Mouse (Mus musculus) stomach, embryonic 14.5 days (tissue): ENCODE results near the gene Mms19. TPM values are rescaled to one million over a fixed set of nuclear protein-coding genes. Genes with fewer than 3 reads are reported as not detected.

ENCODE experiments used
- ATAC-seq: fragments of 200-750 bp; cut with Nextera tagmentation; 2 replicates; pipeline ENCODE4 v1.8.0; 2017; ENCODE audit warnings: low read depth, moderate TSS enrichment; ENCODE audit not compliant: insufficient number of reproducible peaks, insufficient read depth, low FRiP score
- H3K27ac ChIP-seq: fragments of 300-500 bp; sonication (generic); 2 replicates; pipeline ENCODE4 v1.5.1; 2014; ENCODE audit warnings: mild to moderate bottlenecking, low read length, moderate library complexity, mixed read lengths
- H3K27me3 ChIP-seq: fragments of 300-500 bp; sonication (generic); 2 replicates; pipeline ENCODE4 v1.6.1; 2014; ENCODE audit warnings: low read length, control low read depth, mixed read lengths; ENCODE audit not compliant: control insufficient read depth, insufficient read depth
- H3K36me3 ChIP-seq: fragments of 300-500 bp; sonication (generic); 2 replicates; pipeline ENCODE4 v1.6.1; 2014; ENCODE audit warnings: mild to moderate bottlenecking, control low read depth, low read length, moderate library complexity, mixed read lengths; ENCODE audit not compliant: control insufficient read depth, insufficient read depth
- H3K4me1 ChIP-seq: fragments of 300-500 bp; sonication (generic); 2 replicates; pipeline ENCODE4 v1.6.1; 2014; ENCODE audit warnings: low read length, control low read depth, mixed read lengths; ENCODE audit not compliant: control insufficient read depth, insufficient read depth
- H3K4me2 ChIP-seq: fragments of 300-500 bp; sonication (generic); replicated peaks from 2 replicates; pipeline ENCODE4 v1.6.1; 2014; ENCODE audit warnings: low read depth, low read length, control low read depth
- H3K4me3 ChIP-seq: fragments of 300-500 bp; sonication (generic); 2 replicates; pipeline ENCODE4 v1.5.1; 2014; ENCODE audit warnings: low read depth, low read length, control low read depth
- H3K9ac ChIP-seq: fragments of 300-500 bp; sonication (generic); replicated peaks from 2 replicates; pipeline ENCODE4 v1.6.1; 2014; ENCODE audit warnings: low read depth, mild to moderate bottlenecking, control low read depth, low read length, moderate library complexity, mixed read lengths
- H3K9me3 ChIP-seq: fragments of 300-500 bp; sonication (generic); 2 replicates; pipeline ENCODE4 v1.6.1; 2016; ENCODE audit warnings: low read depth, low read length, control low read depth; ENCODE audit not compliant: control insufficient read depth
- WGBS: fragments of 180-500 bp; shearing (Covaris S2); extraction: QIAGEN DNeasy Blood & Tissue Kit; methylation state at CpG from one replicate; pipeline ENCODE4 v1.1.7; 2014; 5-methylcytosine and 5-hydroxymethylcytosine counted together
- polyA plus RNA-seq: library from polyadenylated mRNA; unstranded; fragments of >200 nt; fragmentation: Nextera tagmentation; extraction: Ambion mirVana; gene quantifications from 2 replicates; pipeline ENCODE4 v1.2.1, GENCODE M21; 2014

The Mms19 gene
- polyA plus RNA-seq, 1 experiment from 2014 or later = 37.6 TPM

- 69% methylated on average over 2 of the region's 2 CpGs for WGBS
- H3K27ac ChIP-seq = no peak overlapping the region
- no peak overlapping the region for H3K9ac ChIP-seq
- H3K9me3 ChIP-seq = no peaks in the 10 kb centered on the region
- peaks cover 17% of the 10 kb centered on the region; the same call in 1 of the 2 replicates for H3K4me1 ChIP-seq
- no peaks in the 10 kb centered on the region for H3K27me3 ChIP-seq
- no peak overlapping the region for H3K4me3 ChIP-seq
- ATAC-seq = no peak
- H3K36me3 ChIP-seq = no peaks in the 10 kb centered on the region
- H3K4me2 ChIP-seq = no peak overlapping the region
These were observed 12.0 kb upstream of the Mms19 start for GRCm38 (mm10) chr19:41992971-41993370.

GRCm38 (mm10) chr19:41991926-41992477 is 11.0 kb upstream of the Mms19 start:
- Histone ChIP-seq H3K4me3 (no peak overlapping the region), H3K9me3 (no peaks in the 10 kb centered on the region), H3K27ac (no peak overlapping the region), H3K4me2 (no peak overlapping the region), H3K9ac (no peak overlapping the region), H3K27me3 (no peaks in the 10 kb centered on the region), H3K4me1 (peaks cover 14% of the 10 kb centered on the region; the same call in 1 of the 2 replicates), H3K36me3 (no peaks in the 10 kb centered on the region)
- ATAC-seq = no peak
- WGBS = 47% methylated on average over 6 of the region's 6 CpGs

- no peak overlapping the region for H3K27ac ChIP-seq
- H3K4me1 ChIP-seq = peaks cover 14% of the 10 kb centered on the region; the same call in 1 of the 2 replicates
- H3K36me3 ChIP-seq = no peaks in the 10 kb centered on the region
- no peak overlapping the region for H3K9ac ChIP-seq
- no peak overlapping the region for H3K4me3 ChIP-seq
- ATAC-seq = no peak
- H3K27me3 ChIP-seq = no peaks in the 10 kb centered on the region
- H3K4me2 ChIP-seq = no peak overlapping the region
- WGBS = 79% methylated on average over 6 of the region's 6 CpGs
- no peaks in the 10 kb centered on the region for H3K9me3 ChIP-seq
These were observed 8.9 kb upstream of the Mms19 start for GRCm38 (mm10) chr19:41989810-41990209.

DNA sequence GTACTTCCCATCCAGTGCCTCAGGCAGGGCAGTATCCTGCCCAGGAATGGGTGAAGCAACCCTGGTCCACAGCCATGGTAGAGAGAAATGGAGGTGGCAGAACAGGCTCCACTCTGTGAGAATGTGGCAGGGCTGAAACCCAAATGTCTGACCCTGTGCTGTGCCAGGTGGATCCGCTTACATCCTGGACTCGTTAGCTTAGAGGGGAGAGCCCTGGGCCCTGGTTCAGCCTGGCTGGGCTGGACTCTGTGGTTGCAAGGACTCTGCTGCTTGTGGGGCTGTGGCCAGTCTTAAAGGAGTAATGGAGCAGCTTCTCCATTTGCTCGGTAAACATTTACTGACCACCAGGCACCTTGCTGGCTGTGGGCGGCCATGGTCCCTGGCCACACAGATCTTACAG is 6.2 kb upstream of the Mms19 start:
- no peak overlapping the region for H3K27ac ChIP-seq
- WGBS = 74% methylated on average over 4 of the region's 4 CpGs
- no peaks in the 10 kb centered on the region for H3K9me3 ChIP-seq
- ATAC-seq = no peak
- no peak overlapping the region for H3K9ac ChIP-seq
- H3K4me2 ChIP-seq = no peak overlapping the region
- H3K4me1 ChIP-seq = peaks cover 5% of the 10 kb centered on the region; the same call in 1 of the 2 replicates
- no peaks in the 10 kb centered on the region for H3K27me3 ChIP-seq
- H3K36me3 ChIP-seq = no peaks in the 10 kb centered on the region
- H3K4me3 ChIP-seq = no peak overlapping the region

GRCm38 (mm10) chr19:41985994-41986393 is 5.0 kb upstream of the Mms19 start:
- no peak overlapping the region for H3K27ac ChIP-seq
- 90% methylated on average over 5 of the region's 5 CpGs for WGBS
- no peak for ATAC-seq
- H3K4me2 ChIP-seq = no peak overlapping the region
- no peak overlapping the region for H3K4me3 ChIP-seq
- H3K27me3 ChIP-seq = no peaks in the 10 kb centered on the region
- H3K36me3 ChIP-seq = no peaks in the 10 kb centered on the region
- no peak overlapping the region for H3K9ac ChIP-seq
- peaks cover 5% of the 10 kb centered on the region; the same call in 1 of the 2 replicates for H3K4me1 ChIP-seq
- H3K9me3 ChIP-seq = no peaks in the 10 kb centered on the region

DNA sequence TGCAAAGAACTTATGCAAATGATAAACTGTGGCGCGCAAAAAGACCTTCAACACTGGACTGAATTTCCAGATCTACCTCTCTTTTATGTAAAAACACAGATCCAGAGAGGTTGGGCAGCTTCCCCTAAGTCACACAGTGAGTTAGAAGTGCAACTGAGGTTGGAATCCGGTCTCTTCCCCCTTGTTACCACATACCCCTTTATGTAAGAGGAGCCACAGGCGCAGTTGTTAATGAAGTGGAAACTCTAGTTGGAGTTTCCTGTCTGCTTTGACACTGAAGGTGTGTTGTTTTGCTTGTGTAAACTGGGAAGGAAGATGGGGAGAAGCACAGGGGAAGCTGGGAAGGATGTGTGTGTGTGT is 1.8 kb upstream of the Mms19 start:
- no peak overlapping the region for H3K27ac ChIP-seq
- H3K9me3 ChIP-seq = no peaks in the 10 kb centered on the region
- H3K36me3 ChIP-seq = no peaks in the 10 kb centered on the region
- peaks cover 5% of the 10 kb centered on the region; the same call in 1 of the 2 replicates for H3K4me1 ChIP-seq
- H3K27me3 ChIP-seq = no peaks in the 10 kb centered on the region
- peak overlapping the region; percentile 83 for H3K9ac ChIP-seq
- ATAC-seq = no peak
- peak overlapping the region; percentile 67 for H3K4me2 ChIP-seq
- peak overlapping the region; percentile 83 for H3K4me3 ChIP-seq
- WGBS = 9% methylated on average over 4 of the region's 4 CpGs

DNA sequence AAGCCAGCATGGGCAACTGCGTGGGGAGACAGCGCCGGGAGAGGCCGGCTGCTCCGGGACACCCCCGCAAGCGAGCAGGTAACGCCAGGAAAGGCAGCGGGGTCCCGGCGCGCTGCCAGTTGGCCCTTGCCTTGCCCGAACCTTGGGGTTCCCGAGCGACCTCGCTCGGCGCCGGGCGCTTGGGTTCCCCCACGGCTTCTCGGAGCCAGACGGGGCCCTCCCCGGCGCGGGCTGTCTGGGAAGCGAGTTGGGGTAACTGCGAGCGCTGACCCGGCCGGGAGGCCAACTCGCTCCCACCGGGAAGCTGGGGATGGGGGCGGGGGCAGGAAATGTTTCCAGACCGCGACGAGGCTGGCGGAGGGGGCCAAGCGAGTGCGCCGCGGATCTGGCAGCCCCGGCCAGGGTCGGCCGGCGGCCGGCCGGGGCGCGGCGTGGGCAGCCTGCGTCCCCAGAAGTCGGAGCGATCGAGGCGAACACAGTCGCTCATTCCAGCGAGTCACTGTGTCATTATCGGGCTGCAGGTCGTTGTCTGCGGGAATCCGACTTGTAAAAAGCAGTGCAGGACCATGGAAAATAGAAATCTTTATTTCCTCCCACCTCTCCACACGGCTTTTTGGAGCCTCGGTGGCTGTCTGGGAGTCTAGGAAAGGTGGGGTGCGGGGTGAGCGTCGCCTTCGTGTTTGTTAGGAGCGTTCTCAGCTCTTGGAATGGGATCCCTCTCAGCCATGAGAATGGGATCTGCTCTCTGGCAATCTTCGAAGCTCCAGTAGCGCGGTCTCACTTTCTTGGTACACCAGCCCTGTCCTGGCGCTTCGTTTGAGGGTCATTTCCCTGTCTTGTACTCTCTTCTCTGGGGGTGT is 1.2 kb upstream of the Mms19 start:
- Histone ChIP-seq H3K27ac (peak overlapping the region; percentile 78; the same call in 1 of the 2 replicates), H3K27me3 (no peaks in the 10 kb centered on the region), H3K4me2 (peak overlapping the region; percentile 67), H3K4me3 (peak overlapping the region; percentile 83), H3K36me3 (no peaks in the 10 kb centered on the region), H3K9me3 (no peaks in the 10 kb centered on the region), H3K9ac (peak overlapping the region; percentile 83), H3K4me1 (peaks cover 5% of the 10 kb centered on the region; the same call in 1 of the 2 replicates)
- WGBS = under 1% methylated on average over 74 of the region's 74 CpGs
- no peak for ATAC-seq

DNA sequence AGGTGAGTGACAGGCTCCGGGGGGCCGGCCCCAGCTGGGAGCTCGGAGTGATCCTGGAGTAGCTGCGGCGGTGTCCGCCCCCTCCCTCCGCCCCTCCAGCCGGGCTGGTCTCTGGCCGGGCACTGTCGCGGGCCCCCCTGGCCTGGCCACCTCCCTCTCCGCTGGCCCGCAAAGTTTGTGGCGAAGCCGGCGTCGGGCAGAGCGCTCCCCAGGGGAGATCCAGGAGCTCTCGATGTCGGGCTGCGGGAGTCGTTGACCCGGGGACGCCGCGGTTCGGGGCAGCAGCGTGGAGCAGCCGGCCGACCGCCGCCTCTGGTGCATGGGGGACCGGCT is 604 bp upstream of the Mms19 start, which contains the start of gene Ubtd1:
Gene Ubtd1 (plus strand): TSS at position 169 of the 333 bp plus-strand sequence.
- H3K4me1 ChIP-seq = peaks cover 5% of the 10 kb centered on the region; the same call in 1 of the 2 replicates
- no peaks in the 10 kb centered on the region for H3K9me3 ChIP-seq
- peak within 1 kb of the TSS; percentile 83 for H3K9ac ChIP-seq
- WGBS = under 1% methylated on average over 33 of the region's 33 CpGs
- H3K27ac ChIP-seq = peak within 1 kb of the TSS; percentile 83
- H3K4me3 ChIP-seq = peak within 1 kb of the TSS; percentile 83
- peak within 1 kb of the TSS; percentile 67 for H3K4me2 ChIP-seq
- no peak for ATAC-seq
- no peaks in the 10 kb centered on the region for H3K27me3 ChIP-seq
- no peaks in the 10 kb centered on the region for H3K36me3 ChIP-seq
